Mouse (Mus musculus): ENCODE results near the gene A130010J15Rik.

A130010J15Rik gene

DNA sequence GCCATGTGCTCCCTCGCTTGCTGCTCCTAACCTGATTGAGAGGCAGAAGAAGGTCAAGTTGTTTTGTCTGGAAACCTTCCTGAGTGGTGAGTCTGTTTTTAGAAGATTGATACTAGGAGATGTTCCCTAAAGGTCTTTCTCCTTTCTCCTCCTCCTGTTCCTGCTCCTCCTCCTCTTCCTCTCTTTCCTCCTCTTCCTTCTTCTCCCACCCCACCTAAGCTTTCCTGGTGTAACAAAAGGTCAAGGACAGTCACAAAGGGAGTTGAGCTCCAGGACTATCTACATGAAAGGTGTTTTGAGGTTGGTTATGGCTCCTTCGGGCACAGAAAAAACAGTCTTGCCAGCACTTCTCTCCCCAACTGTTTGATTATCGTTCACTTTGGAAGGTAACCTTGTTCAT, at the start of gene A130010J15Rik:
A130010J15Rik (plus strand) TSS at position 301 of the 400 bp plus-strand sequence.
- in situ Hi-C loops (cut with MboI, MseI) = no loop called here

DNA sequence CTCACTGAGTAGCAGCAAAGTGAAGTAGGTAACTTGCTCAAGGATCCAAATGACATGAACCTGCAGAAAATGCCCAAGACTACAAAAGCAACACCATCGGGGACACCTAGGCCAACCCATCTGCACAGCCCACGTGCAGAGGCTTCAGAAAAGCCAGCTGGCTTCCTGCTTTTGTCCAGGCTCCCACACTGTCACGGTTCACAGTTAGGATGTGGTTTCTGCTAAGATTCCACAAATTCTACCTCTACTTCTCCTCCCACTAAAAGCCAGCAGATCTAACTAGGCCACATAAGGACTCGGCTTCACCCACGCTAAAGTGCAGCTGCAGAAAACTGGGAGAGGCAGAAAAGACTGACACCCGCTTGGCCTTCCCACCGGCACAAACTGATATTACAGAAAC, 45.1 kb upstream of the A130010J15Rik start:
- in situ Hi-C loops (cut with MboI, MseI) = loop anchor here (5.0 kb wide), 1 partner anchor 350 kb away; the partner anchor contains the start of gene Hhat

- in situ Hi-C loops (cut with MboI, MseI) = loop anchor here (5.0 kb wide), 1 partner anchor 351 kb away; the partner anchor contains the start of gene Hhat
These were observed 44.6 kb upstream of the A130010J15Rik start for GRCm38 (mm10) chr1:193123290-193123689.

- in situ Hi-C loops (cut with MboI, MseI) = no loop called here
These were observed 42.0 kb upstream of the A130010J15Rik start for GRCm38 (mm10) chr1:193125835-193126234.

DNA sequence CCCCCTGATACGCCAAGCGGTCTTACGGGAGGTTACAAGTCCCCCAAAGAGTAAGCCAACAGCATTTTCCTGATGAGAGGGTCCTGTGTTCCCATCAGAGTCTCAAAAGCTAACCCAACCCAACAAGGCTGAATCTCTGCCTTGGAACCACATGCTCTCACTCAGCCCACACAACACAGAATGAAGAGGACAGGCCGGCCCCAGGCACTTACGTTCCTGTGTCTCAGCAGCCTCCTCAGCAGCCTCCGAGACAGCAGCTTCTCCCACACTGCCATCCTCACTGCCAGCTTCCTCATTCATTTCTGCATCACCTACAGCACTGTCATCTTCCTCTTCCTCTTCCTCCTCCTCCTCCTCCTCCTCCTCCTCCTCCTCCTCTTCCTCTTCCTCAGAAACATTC, 39.8 kb upstream of the A130010J15Rik start:
- in situ Hi-C loops (cut with MboI, MseI) = no loop called here

- in situ Hi-C loops (cut with MboI, MseI) = no loop called here
These were observed 38.5 kb upstream of the A130010J15Rik start for GRCm38 (mm10) chr1:193129321-193129720.

- in situ Hi-C loops (cut with MboI, MseI) = loop anchor here (5.0 kb wide), 1 partner anchor 62 kb away; no protein-coding TSS in a partner anchor
These were observed 37.9 kb upstream of the A130010J15Rik start, which contains the start of gene Diexf for GRCm38 (mm10) chr1:193129786-193130455. Gene Diexf, minus strand, starts transcription at chr1:193130272.

DNA sequence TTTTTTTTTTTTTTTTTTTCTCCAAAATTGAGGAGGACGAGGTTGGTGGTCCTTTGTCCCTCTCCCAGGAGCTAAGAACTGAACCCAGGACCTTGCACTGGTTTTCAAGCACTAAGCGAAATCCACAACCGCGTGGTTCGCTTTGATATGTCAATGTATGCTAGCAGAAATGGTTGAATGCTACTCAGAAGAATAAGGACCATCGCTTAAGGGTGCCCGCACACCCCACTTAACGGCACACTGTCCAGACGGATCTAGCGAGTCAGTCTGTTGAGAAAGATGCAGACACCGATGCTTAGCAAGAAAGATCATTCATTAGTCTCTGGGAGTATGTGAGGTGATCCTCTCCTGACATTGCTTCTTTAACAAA, 37.4 kb upstream of the A130010J15Rik start:
- in situ Hi-C loops (cut with MboI, MseI) = loop anchor here (5.0 kb wide), 1 partner anchor 62 kb away; no protein-coding TSS in a partner anchor

GRCm38 (mm10) chr1:193130839-193131238, 37.0 kb upstream of the A130010J15Rik start:
- in situ Hi-C loops (cut with MboI, MseI) = loop anchor here (5.0 kb wide), 1 partner anchor 61 kb away; no protein-coding TSS in a partner anchor

GRCm38 (mm10) chr1:193131311-193131948, 36.4 kb upstream of the A130010J15Rik start:
- in situ Hi-C loops (cut with MboI, MseI) = loop anchor here (5.0 kb wide), 1 partner anchor 61 kb away; no protein-coding TSS in a partner anchor

DNA sequence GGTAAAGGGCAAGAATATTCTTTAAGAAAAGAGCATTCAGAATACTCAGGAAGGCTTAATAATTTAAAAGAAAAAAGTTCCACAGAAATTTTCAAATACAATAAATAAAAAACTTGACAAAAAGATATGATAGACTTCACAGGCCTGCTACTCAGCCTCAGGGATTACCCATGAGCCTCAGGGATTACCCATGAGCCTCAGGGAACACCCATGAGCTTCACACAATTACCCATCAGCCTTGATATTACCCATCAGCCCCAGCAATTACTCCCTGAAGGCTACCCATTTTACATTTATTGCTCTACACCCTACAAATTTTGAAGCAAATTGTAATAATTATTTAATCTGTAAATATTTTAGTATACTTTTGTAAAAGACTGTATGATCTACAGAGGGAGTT, 35.5 kb upstream of the A130010J15Rik start:
- in situ Hi-C loops (cut with MboI, MseI) = loop anchor here (5.0 kb wide), 1 partner anchor 60 kb away; no protein-coding TSS in a partner anchor

DNA sequence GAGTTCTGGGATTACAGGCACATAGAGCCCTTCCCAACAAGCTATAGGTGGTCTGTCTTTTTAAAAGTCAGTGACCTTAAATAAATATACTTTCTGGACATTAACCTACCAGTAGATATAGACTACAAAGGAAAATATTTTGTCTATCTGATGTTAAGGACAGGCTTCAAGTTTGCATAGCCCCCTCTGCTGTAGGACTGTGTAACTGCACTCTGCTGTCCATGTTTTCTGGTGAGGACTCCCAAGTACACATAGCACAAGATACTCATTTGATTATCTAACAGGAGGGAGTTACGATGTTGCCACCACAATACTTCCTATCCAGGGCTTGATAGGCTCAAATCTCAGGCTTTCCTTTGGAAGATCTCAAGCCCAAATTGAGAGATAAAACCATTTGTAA, 34.1 kb upstream of the A130010J15Rik start:
- in situ Hi-C loops (cut with MboI, MseI) = loop anchor here (5.0 kb wide), 1 partner anchor 59 kb away; no protein-coding TSS in a partner anchor

DNA sequence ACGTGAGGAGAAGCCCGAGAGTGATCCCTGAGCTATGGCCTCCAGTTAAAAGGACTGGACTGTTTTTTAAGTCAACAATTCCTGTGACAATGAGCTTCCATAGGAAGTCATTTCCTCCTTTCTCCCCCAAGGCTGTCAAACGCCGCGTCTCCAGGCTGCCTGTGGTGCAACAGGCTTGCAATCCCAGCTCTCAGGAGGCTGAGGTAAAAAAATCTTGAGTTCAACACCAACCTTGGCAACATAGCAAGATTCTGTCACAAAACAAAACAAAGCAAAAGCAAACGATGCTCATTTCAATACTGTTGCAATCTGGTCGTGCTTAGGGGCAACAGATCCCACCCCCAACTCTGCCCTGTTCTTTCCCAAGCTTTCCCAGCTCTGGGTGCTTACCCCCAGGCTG, 29.8 kb upstream of the A130010J15Rik start:
- in situ Hi-C loops (cut with MboI, MseI) = no loop called here

DNA sequence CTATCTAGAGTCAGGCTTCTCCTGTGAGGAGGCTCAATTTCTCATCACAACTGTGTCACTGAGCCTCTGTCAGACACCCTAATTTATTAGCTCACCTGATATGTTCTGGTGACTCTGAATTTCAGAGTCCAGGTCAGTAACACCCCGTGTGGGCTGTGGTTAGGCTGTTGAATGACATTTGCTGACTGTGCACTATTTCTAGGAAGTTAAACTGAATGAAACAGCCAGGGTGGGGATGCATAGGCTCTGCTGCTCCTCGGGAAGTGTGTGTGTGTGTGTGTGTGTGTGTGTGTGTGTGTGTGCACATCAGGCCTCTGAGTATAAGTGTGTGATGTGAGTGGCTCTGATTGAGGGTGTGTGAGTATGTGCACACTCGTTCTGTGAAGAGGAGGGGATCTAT, 29.2 kb upstream of the A130010J15Rik start:
- in situ Hi-C loops (cut with MboI, MseI) = no loop called here

GRCm38 (mm10) chr1:193141118-193141517, 26.7 kb upstream of the A130010J15Rik start:
- in situ Hi-C loops (cut with MboI, MseI) = loop anchor here (10.0 kb wide), 1 partner anchor 1816 kb away; the partner anchor contains the start of gene Tmem206

DNA sequence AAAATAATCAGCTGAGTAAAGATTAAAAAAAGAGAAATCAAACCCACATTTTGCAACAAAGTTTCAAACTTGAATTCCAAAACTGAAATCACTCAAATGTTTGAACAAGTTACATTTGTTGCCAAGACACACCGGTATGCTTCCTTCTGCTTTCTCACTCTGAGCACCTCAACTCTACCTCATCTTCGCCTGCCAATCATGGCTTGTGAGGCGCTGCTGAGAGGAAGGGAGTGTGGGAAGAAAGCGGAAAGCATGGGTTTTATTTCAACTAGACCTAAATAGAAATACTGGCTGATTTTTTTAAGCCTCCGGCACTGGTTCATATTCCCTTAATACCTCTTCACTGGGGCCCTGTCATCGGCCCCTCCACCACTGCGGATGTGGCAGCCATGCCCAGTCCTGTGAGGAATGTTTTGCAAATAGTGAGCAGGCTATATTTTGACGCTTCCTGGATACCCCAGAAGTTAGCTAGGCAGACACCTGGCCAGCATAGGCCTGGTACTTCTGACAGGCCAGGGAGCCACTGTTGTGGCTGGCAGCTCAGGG, 25.3 kb upstream of the A130010J15Rik start:
- in situ Hi-C loops (cut with MboI, MseI) = loop anchor here (10.0 kb wide), 1 partner anchor 1818 kb away; the partner anchor contains the start of gene Tmem206

DNA sequence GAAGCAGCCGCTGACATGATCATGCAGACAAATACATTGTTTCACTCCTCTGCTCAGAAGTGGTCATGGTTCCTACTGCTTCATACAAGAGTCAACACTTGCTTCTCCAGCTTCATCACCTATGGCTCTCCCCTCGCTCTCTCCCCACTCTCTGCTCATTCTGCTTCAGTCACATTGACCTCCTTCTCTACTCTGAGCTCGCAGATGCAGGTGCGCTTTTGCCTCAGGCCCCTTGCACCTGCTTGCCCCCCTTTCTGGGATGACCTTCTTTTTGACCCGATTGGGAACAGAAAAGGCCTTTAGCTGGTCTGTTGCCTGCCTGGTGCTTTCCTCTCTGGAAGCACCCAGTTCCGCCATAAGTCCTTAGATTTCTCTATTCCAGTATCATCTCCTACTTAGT, 23.3 kb upstream of the A130010J15Rik start:
- in situ Hi-C loops (cut with MboI, MseI) = loop anchor here (10.0 kb wide), 1 partner anchor 1820 kb away; the partner anchor contains the start of gene Tmem206

- in situ Hi-C loops (cut with MboI, MseI) = loop anchor here (10.0 kb wide), 1 partner anchor 1820 kb away; the partner anchor contains the start of gene Tmem206
These were observed 22.7 kb upstream of the A130010J15Rik start for GRCm38 (mm10) chr1:193145101-193145500.

GRCm38 (mm10) chr1:193146416-193146815, 21.4 kb upstream of the A130010J15Rik start:
- in situ Hi-C loops (cut with MboI, MseI) = loop anchor here (10.0 kb wide), 1 partner anchor 1822 kb away; the partner anchor contains the start of gene Tmem206

DNA sequence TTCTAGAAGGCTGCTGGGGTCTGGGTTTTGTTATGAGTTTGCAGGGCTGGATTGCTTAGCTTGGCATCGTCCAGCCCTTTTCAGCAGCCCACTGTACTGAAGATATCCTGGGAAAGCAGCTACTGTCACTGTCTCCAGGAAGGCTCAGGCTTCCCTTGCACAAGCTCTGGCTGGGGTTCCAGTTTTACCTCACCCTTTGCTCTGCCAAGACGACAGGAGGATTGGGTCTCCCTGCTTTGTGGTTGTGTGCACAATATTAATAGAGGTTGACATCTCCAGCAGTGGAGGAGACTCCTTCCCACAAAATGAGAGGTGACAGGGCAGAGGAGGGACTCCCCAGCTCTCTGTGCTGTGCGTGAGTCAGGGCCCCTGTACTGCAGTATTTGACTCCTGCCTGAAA, 18.6 kb upstream of the A130010J15Rik start:
- in situ Hi-C loops (cut with MboI, MseI) = loop anchor here (10.0 kb wide), 1 partner anchor 1824 kb away; the partner anchor contains the start of gene Tmem206

- in situ Hi-C loops (cut with MboI, MseI) = no loop called here
These were observed 16.7 kb upstream of the A130010J15Rik start for GRCm38 (mm10) chr1:193151134-193151533.

- in situ Hi-C loops (cut with MboI, MseI) = no loop called here
These were observed 15.0 kb upstream of the A130010J15Rik start, which contains the start of gene Irf6 for GRCm38 (mm10) chr1:193152872-193153271. Gene Irf6, plus strand, starts transcription at chr1:193153111.

All from T-helper 2 cell (primary cell).